Mouse (Mus musculus): Measurements from ENCODE around the gene Ctss.

DNA sequence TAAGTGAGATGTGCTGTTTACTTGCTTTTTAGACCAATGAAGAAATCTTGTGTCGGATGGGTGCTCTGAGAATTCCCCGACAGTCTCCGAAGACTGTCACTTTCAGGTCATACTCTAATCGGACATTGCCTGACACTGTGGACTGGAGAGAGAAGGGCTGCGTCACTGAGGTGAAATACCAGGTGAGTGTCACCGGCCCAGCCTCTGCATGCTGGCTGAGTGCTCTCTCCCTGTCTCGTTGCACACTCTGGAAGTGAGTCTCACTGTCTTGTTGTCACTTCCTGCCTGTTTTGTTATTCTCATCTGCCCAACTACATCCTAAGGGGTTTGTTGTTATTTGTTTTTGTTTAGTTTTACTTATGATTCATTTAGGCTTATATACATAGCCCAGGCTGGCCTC lies 16.4 kb downstream of the Ctss start:
- no peak for TF ChIP-seq CTCF (conservative IDR thresholded peaks at IDR 0.05; ENCODE audit: low read length)
- TF ChIP-seq NANOG (IDR thresholded peaks at IDR 0.05; ENCODE audit: borderline replicate concordance, low read length), result no peak

All from E14TG2a.4 (cell line).